Mouse (Mus musculus) right cerebral cortex, postnatal 25 days (tissue): ENCODE results near the gene Exoc6b.
A peak's percentile ranks its signal among the peaks of the same experiment; 100 is the strongest.
"Not testable (repeated sequence)": the region's sequence is repeated elsewhere in the genome, so short reads cannot be mapped to it uniquely, and the experiment has no call there.

Experiments
- DNase-seq: peaks from one replicate; pipeline ENCODE4 v3.0.0; 2022

Gene Exoc6b

DNA sequence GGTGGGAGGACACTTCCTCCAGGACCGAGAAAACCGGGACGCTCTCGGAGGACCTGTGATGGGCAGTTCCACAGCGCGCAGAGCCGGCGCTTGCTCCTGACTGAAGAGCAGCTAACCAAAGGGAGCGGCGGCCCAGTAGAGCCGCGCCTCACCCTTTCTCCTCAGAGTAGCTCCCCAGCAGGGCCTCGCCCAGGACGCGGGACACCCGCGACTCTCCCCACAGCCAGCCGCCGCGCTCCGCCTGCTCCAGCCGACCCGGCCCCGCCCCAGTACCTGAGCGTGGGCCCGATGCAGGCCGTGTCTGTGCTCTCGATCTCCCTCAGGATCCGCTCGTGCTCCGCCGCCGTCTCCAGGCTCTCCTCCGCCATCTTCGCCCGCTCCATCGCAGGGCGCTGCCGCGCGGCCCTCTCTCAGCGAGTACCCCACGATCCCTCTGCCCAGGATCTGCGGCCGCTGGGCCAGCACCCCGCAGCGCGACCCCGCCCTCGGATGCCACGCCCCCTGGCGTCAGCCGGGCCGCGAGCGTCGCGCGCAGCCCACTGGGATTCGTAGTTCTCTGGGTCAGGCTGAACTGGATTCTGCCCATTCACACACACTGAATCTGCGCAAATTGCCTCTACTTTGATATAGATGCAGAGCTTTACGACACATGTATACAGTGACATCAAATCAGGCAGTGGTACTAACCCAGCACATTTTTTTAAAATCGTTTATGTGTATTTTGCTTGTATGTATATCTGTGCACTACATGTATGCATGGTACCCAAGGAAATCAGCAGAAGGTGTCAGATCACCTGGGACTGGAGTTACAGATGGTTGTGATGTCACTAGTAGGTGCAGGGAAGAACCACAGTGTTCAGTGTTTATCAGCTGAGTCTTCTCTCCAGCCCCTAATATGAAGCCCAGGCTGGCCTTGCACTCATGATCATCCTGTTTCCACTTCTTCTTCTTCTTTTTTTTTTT is at the start of gene Exoc6b:
Gene Exoc6b, minus strand, starts transcription at position 491 of the 963 bp plus-strand sequence.
- peak; percentile 92 for DNase-seq

DNA sequence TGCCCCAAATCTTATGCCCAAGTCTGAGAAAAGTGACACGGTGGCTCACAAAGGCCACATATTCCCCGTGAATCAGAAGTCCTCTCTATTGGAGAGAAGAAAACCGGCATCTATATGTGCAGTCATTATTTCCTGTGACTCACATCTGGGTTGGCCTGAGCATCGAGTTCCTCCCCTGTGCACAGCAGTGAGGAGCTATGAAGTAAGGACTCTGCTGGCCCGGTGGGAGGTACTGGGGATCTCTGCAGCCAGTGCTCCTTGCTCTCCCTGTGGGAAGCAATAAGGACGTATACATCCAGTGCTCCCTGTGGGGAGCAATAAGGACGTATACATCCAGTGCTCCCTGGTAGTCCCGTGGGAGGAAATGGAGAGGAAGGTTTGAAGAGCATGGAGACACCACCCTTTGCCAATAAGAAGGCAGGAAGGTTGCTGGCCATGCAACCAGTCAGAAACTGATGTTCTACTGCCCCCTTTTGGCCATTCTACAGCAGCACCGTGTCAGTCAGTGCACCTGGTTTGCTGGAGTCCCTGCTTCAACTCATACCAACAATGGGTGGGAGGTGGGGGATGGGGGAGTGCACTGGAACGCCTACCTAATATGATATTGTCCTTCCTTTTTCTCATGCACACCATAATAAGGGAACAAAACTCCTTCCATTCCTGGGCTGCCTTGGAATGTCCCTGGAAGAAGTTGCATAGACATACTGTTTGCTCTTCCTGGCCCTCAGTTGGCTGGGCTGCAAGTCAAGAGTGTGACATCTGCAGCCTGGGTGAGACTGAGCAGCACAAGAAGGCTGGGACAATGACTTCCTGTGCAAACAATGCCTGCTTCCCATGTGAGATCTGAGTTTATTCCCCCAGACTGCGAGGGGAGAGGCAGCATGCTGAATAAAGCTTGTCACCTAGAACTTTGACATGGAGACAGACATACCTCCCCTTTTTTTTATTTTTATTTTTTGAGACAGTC is 48.5 kb upstream of the Exoc6b start:
- peak; percentile 38 for DNase-seq

GRCm38 (mm10) chr6:85105033-85105615 is 35.8 kb upstream of the Exoc6b start:
- no peak for DNase-seq

DNA sequence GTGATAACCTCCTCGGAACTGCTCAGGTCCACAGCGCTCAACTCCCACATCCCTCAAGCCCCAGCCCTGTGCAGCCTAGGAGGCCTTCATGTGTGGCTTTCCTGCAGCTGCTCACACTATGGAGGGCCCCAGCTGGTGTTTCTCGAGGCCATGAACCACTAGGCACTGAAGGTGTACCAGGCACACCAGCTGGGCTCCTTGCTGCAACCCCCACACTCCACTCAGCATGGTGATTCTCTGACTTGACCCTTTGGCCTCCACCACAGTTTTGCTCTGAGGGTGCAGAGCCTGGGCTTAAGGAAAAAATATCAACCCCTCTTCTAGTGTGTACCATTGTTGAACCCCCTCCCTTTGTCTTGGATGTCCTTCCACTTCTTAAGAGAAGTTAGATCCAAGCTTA is 34.0 kb upstream of the Exoc6b start:
- DNase-seq: no peak

DNA sequence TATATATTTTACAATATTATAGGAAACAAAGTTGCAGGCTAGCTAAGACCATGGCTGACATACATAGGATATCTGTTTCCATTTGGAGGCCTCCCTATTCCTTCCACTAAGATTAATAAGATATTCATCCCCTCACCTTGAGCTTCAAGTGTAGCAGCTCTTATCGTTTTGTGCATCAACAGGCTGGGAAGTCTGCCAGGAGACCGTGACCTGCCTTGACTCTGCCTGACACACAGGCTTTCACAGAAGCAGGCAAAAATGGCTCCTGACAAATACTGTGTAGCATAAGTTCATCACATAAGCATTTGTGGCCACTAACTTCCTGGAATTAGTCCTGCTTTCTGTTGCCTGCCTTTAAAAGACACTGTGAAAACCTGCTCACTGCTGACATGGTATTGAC is 27.1 kb upstream of the Exoc6b start:
- no peak for DNase-seq

DNA sequence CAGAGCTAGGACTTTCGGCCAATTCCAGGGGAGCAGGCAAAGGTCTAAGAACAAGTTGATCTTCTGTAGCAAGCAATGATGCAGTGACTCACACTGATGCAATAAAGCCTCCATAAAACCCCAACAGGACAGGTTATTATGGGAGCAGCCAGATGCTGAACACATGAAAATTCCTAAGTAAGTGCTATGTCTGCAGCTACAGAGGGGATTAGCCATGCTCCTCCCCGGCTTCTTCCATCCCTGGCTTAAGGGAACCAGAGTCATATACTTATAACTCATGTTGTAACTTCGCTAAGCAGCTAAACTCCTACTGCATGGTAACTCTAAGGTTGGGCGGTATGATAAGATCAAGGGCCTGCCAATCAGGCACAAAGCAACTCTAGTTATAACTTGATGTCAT is 18.1 kb upstream of the Exoc6b start:
- no peak for DNase-seq

GRCm38 (mm10) chr6:85086645-85087044 is 17.3 kb upstream of the Exoc6b start:
- no peak for DNase-seq

- not testable (repeated sequence) for DNase-seq
Measured at GRCm38 (mm10) chr6:85076179-85076720, 6.9 kb upstream of the Exoc6b start.

DNA sequence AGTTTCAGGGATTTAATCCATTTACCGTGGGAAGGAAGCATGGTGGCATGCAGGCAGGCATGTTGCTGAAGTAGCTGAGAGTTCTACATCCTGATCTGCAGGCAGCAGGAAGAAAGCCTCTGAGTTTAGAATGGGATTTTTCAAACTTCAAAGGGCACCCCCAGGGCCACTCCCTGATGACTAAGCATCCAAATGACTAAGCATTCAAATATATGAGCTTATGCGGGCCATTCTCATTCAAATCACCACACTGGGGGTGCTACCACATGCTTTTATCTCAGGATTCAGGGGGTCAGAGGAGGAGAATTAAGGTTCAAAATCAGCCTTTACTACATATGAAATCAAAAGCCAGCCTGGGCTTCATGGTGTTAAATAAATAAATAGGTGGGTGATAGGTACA is 5.7 kb upstream of the Exoc6b start:
- DNase-seq: no peak

- DNase-seq: no peak
Measured at GRCm38 (mm10) chr6:85068322-85069022, 841 bp downstream of the Exoc6b start.

GRCm38 (mm10) chr6:85057641-85058040 is 11.7 kb downstream of the Exoc6b start:
- DNase-seq: no peak

DNA sequence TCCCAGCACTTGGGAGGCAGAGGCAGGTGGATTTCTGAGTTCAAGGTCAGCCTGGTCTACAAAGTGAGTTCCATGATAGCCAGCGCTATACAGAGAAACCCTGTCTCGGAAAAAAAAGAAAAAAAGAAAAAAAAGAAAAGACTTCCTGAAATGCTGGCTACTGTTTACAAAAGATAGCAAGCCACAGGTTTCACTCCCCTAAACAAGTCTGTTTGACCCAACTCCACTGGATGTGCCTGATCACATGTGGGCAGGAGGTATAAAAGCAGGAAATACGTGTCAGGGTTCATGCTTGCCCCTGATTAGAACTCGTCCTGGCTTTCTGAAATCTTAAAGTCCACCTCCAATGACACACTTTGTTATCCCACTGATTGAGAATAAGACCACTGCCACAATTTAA is 18.2 kb downstream of the Exoc6b start:
- DNase-seq: no peak

GRCm38 (mm10) chr6:85046531-85046930 is 22.8 kb downstream of the Exoc6b start:
- DNase-seq: no peak

GRCm38 (mm10) chr6:85044621-85045152 is 24.6 kb downstream of the Exoc6b start:
- DNase-seq: no peak

- DNase-seq: peak; percentile 57
Measured at GRCm38 (mm10) chr6:85037677-85038076, 31.6 kb downstream of the Exoc6b start.

GRCm38 (mm10) chr6:85029671-85030070 is 39.6 kb downstream of the Exoc6b start:
- DNase-seq: no peak

DNA sequence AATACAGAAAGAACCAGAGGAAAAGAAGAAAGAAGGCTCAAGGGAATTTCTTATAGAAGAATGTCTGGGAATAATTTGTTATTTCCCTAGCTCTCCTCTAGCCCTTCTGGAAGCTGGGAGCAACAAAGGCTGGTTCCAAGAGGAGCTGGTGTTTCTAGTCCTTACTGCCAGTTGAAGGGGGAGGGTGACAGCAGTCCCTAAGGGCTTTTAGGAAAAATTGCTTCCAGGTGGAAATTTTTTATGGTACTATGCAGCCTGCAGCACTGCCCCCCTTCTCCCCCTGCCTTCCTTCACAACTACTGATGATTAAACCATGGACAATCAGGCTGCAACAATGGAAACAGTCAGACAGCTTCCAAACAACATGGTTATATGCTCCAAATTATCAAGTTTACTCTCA is 44.9 kb downstream of the Exoc6b start:
- no peak for DNase-seq

GRCm38 (mm10) chr6:85017011-85017410 is 52.3 kb downstream of the Exoc6b start:
- DNase-seq: no peak

GRCm38 (mm10) chr6:85013906-85014305 is 55.4 kb downstream of the Exoc6b start:
- no peak for DNase-seq

- DNase-seq: no peak
Measured at GRCm38 (mm10) chr6:85010397-85010796, 58.9 kb downstream of the Exoc6b start.

DNA sequence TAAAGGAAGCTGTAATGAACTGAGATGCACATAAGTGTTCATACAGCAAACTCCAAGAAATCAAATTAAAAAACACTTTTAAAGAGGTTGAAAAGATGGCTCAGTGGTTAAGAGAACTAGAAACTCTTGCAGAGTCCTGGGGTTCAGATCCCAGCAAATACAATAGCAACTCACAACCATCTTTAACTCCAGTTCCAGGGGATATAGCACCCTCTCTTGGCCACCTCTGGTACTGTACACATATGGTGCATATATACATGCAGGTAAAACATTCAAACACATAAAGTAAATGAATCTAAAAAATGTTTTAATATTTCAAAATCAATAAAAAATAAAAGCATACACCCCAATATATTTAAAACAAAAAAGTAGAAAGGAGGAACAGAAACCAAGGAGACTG is 73.9 kb downstream of the Exoc6b start:
- DNase-seq: no peak

DNA sequence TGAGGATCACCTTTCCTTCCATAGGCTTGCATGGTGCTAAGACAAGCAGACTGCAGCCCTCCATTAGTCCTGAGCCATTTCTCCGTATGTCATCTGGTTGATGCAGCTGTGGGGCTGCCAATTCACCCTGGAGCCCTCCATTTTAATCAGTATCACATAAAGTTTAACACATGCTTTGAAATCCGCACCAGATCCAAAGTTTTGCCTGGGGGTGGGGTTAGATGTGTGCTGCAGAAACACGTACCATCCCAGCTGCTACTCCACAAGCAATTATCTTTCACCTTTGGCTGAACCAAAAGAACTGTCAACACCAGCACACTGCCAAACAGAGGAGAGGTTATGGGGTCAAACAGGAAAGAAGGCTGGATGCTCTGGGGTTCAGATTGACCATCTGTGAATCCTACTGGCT is 92.7 kb downstream of the Exoc6b start:
- no peak for DNase-seq
